8 mouse cellular contexts compared by ENCODE assay signal in the genomic region with DNA sequence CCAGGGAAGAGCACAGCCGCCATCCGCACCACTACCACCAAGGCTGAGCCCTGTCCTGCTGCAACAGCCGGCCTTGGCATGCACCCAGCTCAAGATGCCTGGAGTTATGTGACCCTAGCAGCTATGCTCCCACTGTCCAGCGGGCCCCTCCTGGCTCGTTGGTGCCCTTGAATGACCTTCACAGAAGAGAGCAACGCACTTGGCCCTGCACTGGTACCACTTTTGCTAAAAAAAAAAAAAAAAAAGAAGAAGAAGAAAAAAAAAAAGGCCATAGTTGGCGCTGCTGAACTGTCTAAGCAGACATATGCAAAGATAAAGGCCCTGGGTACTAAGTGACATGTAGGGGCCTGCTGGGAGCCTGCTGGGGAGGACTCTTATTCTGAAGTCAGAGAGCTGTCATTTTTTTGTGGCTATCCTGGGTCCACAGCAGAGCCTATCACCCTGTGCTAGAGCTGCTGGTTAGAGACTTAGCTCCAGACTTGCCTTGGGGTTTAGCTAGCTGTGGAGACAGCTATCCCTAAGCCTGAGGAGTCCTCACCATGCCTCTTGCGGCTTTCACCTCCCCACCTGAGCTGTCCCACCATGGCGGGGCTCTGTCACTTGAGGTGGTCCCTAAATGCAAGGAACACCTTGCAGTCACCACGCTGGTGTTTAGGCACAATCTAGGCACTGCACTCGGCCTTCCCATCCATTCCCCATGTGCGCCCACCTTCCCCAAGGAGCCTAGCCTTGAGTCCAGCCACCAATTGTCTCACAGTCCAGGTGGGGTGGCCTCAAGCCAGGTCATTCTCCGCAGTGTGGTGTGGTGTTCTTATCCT. TPM values are rescaled to one million over a fixed set of nuclear protein-coding genes. Genes with fewer than 3 reads are reported as not detected.
DNase-seq lines count a peak whose midpoint lies in the region; ATAC-seq and TF ChIP-seq lines count a peak whose summit lies in the region.

No protein-coding gene starts in this region.

- H3K9me3 ChIP-seq in forebrain, postnatal 0 days (ENCODE audit: low read length) = no peaks in the 10 kb centered on the region
- no peaks in the 10 kb centered on the region for H3K9me3 ChIP-seq in forebrain, embryonic 14.5 days (replicated peaks; ENCODE audit: control insufficient read depth, low read length)
- no peaks in the 10 kb centered on the region for H3K9me3 ChIP-seq in liver, embryonic 15.5 days (replicated peaks)

- no peaks in the 10 kb centered on the region for H3K36me3 ChIP-seq in forebrain, postnatal 0 days (ENCODE audit: insufficient read depth)
- no peaks in the 10 kb centered on the region for H3K36me3 ChIP-seq in forebrain, embryonic 14.5 days (ENCODE audit: control insufficient read depth, insufficient read depth, low read length)
- 0 out of 2 replicates have a peak, but pooled peaks cover 4% of the 10 kb centered on the region for H3K36me3 ChIP-seq in liver, embryonic 15.5 days (replicated peaks)

- ATAC-seq in forebrain, postnatal 0 days = peak; percentile 56
- ATAC-seq in forebrain, embryonic 14.5 days = no peak
- ATAC-seq in CD4-positive, CD25-positive, alpha-beta regulatory T cell, adult 4 months = peak; percentile 59
- ATAC-seq in inflammation-experienced regulatory T-cells, adult 6 months = peak; percentile 46
- ATAC-seq in liver, embryonic 15.5 days (ENCODE audit: insufficient read depth) = peak; percentile 79

- H3K4me2 ChIP-seq in forebrain, postnatal 0 days (ENCODE audit: low read depth) = no peak overlapping the region
- H3K4me2 ChIP-seq in forebrain, embryonic 14.5 days (ENCODE audit: low read length) = no peak overlapping the region
- peak overlapping the region; percentile 54 for H3K4me2 ChIP-seq in liver, embryonic 15.5 days

- H3K4me3 ChIP-seq in forebrain, postnatal 0 days (ENCODE audit: low read depth, low read length) = no peak overlapping the region
- no peak overlapping the region for H3K4me3 ChIP-seq in forebrain, embryonic 14.5 days (ENCODE audit: low read depth, low read length)
- H3K4me3 ChIP-seq in liver, embryonic 15.5 days (replicated peaks) = peak overlapping the region; percentile 22

- no peak for TF ChIP-seq CTCF in forebrain, postnatal 0 days (IDR thresholded peaks at IDR 0.05; ENCODE audit: low read depth)

- 71% methylated on average over 13 of the region's 13 CpGs for WGBS in forebrain, postnatal 0 days
- 73% methylated on average over 13 of the region's 13 CpGs for WGBS in forebrain, embryonic 14.5 days
- 35% methylated on average over 13 of the region's 13 CpGs for WGBS in liver, embryonic 15.5 days (ENCODE audit: insufficient replicate concordance)

- H3K27me3 ChIP-seq in forebrain, postnatal 0 days (ENCODE audit: insufficient read depth, low read length) = no peaks in the 10 kb centered on the region
- no peaks in the 10 kb centered on the region for H3K27me3 ChIP-seq in forebrain, embryonic 14.5 days (replicated peaks; ENCODE audit: control insufficient read depth, insufficient read depth, low read length)
- no peaks in the 10 kb centered on the region for H3K27me3 ChIP-seq in liver, embryonic 15.5 days

- no peak for DNase-seq in forebrain, postnatal 0 days
- DNase-seq in forebrain, embryonic 14.5 days (ENCODE audit: low spot score) = no peak
- peak; percentile 53 for DNase-seq in c-Kit-positive CD71-positive TER-119-positive erythroid progenitor cells, embryonic 14.5 days (ENCODE audit: low spot score)
- DNase-seq in embryo, embryonic 11 days = no peak
- no peak for DNase-seq in right cerebral cortex, postnatal 25 days

- H3K9ac ChIP-seq in forebrain, postnatal 0 days = no peak overlapping the region
- H3K9ac ChIP-seq in forebrain, embryonic 14.5 days (ENCODE audit: low read length) = no peak overlapping the region
- H3K9ac ChIP-seq in liver, embryonic 15.5 days = peak overlapping the region; percentile 27; the same call in 1 of the 2 replicates

- no peak overlapping the region for H3K27ac ChIP-seq in forebrain, postnatal 0 days (ENCODE audit: low read depth, low read length)
- no peak overlapping the region for H3K27ac ChIP-seq in forebrain, embryonic 14.5 days (ENCODE audit: low read depth, low read length)
- peak overlapping the region; percentile 58 for H3K27ac ChIP-seq in liver, embryonic 15.5 days (replicated peaks)

- no peaks in the 10 kb centered on the region for H3K4me1 ChIP-seq in forebrain, postnatal 0 days (ENCODE audit: insufficient read depth)
- H3K4me1 ChIP-seq in forebrain, embryonic 14.5 days (ENCODE audit: control insufficient read depth, insufficient read depth, low read length) = no peaks in the 10 kb centered on the region
- peaks cover 30% of the 10 kb centered on the region for H3K4me1 ChIP-seq in liver, embryonic 15.5 days (replicated peaks)

RNA-seq across cellular contexts. Expression of a gene that starts 5.4 kb away (rescaled TPM):
- 80.1 and 108 TPM in 2 replicates for total RNA-seq in forebrain, postnatal 0 days (2014; rRNA removed)
- 84.3 and 96.8 TPM in 2 replicates for polyA plus RNA-seq in forebrain, postnatal 0 days (2015; fragmentation: Nextera tagmentation; extraction: Ambion mirVana)
- polyA plus RNA-seq in forebrain, embryonic 14.5 days (2014; fragmentation: Nextera tagmentation; extraction: Ambion mirVana) = 84.4 and 90.2 TPM in 2 replicates
- 10 to 100 TPM; 29.8 to 46.0 TPM for polyA plus RNA-seq in CD4-positive, CD25-positive, alpha-beta regulatory T cell, adult 4 months (2017; shearing (Covaris generic))
- 10 to 100 TPM; 34.8 to 40.5 (median 39.0) TPM for polyA plus RNA-seq in inflammation-experienced regulatory T-cells, adult 6 months (2017; shearing (Covaris generic))
- 35.7 and 38.4 TPM in 2 replicates for polyA plus RNA-seq in liver, embryonic 15.5 days (2015; fragmentation: Nextera tagmentation; extraction: Ambion mirVana)

RNA-seq across cellular contexts. Expression of a gene that starts 12.4 kb away (rescaled TPM):
- 16.9 and 21.6 TPM in 2 replicates for total RNA-seq in forebrain, postnatal 0 days (2014; rRNA removed)
- 16.9 and 27.8 TPM in 2 replicates for polyA plus RNA-seq in forebrain, postnatal 0 days (2015; fragmentation: Nextera tagmentation; extraction: Ambion mirVana)
- polyA plus RNA-seq in forebrain, embryonic 14.5 days (2014; fragmentation: Nextera tagmentation; extraction: Ambion mirVana) = 7.7 and 8.3 TPM in 2 replicates
- polyA plus RNA-seq in CD4-positive, CD25-positive, alpha-beta regulatory T cell, adult 4 months (2017; shearing (Covaris generic)) = 10 to 100 TPM; 41.4 to 52.4 TPM
- 10 to 100 TPM; 41.1 to 46.1 (median 42.2) TPM for polyA plus RNA-seq in inflammation-experienced regulatory T-cells, adult 6 months (2017; shearing (Covaris generic))
- 7.4 and 8.1 TPM in 2 replicates for polyA plus RNA-seq in liver, embryonic 15.5 days (2015; fragmentation: Nextera tagmentation; extraction: Ambion mirVana)

RNA-seq across cellular contexts. Expression of a gene that starts 18.9 kb away (rescaled TPM):
- total RNA-seq in forebrain, postnatal 0 days (2014; rRNA removed) = 62.5 and 72.1 TPM in 2 replicates
- 42.5 and 43.5 TPM in 2 replicates for polyA plus RNA-seq in forebrain, postnatal 0 days (2015; fragmentation: Nextera tagmentation; extraction: Ambion mirVana)
- polyA plus RNA-seq in forebrain, embryonic 14.5 days (2014; fragmentation: Nextera tagmentation; extraction: Ambion mirVana) = 35.2 and 41.1 TPM in 2 replicates
- polyA plus RNA-seq in CD4-positive, CD25-positive, alpha-beta regulatory T cell, adult 4 months (2017; shearing (Covaris generic)) = 1 to 10 TPM; 6.0 to 7.9 TPM
- 1 to 10 TPM; 9.0 to 9.6 (median 9.5) TPM for polyA plus RNA-seq in inflammation-experienced regulatory T-cells, adult 6 months (2017; shearing (Covaris generic))
- 10.1 and 10.6 TPM in 2 replicates for polyA plus RNA-seq in liver, embryonic 15.5 days (2015; fragmentation: Nextera tagmentation; extraction: Ambion mirVana)

RNA-seq across cellular contexts. Expression of a gene that starts 30.7 kb away (rescaled TPM):
- total RNA-seq in forebrain, postnatal 0 days (2014; rRNA removed) = 15.8 and 19.8 TPM in 2 replicates
- 11.3 and 11.8 TPM in 2 replicates for polyA plus RNA-seq in forebrain, postnatal 0 days (2015; fragmentation: Nextera tagmentation; extraction: Ambion mirVana)
- polyA plus RNA-seq in forebrain, embryonic 14.5 days (2014; fragmentation: Nextera tagmentation; extraction: Ambion mirVana) = 9.9 and 11.8 TPM in 2 replicates
- polyA plus RNA-seq in CD4-positive, CD25-positive, alpha-beta regulatory T cell, adult 4 months (2017; shearing (Covaris generic)) = 10 to 100 TPM; 33.2 to 35.2 TPM
- polyA plus RNA-seq in inflammation-experienced regulatory T-cells, adult 6 months (2017; shearing (Covaris generic)) = 10 to 100 TPM; 31.2 to 34.1 (median 33.7) TPM
- polyA plus RNA-seq in liver, embryonic 15.5 days (2015; fragmentation: Nextera tagmentation; extraction: Ambion mirVana) = 44.8 and 50.6 TPM in 2 replicates

RNA-seq across cellular contexts. Expression of a gene that starts 30.7 kb away (rescaled TPM):
- total RNA-seq in forebrain, postnatal 0 days (2014; rRNA removed) = 24.5 and 27.3 TPM in 2 replicates
- polyA plus RNA-seq in forebrain, postnatal 0 days (2015; fragmentation: Nextera tagmentation; extraction: Ambion mirVana) = 93.9 and 109 TPM in 2 replicates
- polyA plus RNA-seq in forebrain, embryonic 14.5 days (2014; fragmentation: Nextera tagmentation; extraction: Ambion mirVana) = 200 and 269 TPM in 2 replicates
- 10 to 100 TPM; 21.6 to 40.2 TPM for polyA plus RNA-seq in CD4-positive, CD25-positive, alpha-beta regulatory T cell, adult 4 months (2017; shearing (Covaris generic))
- polyA plus RNA-seq in inflammation-experienced regulatory T-cells, adult 6 months (2017; shearing (Covaris generic)) = 100 to 1,000 TPM in 1 of 3 experiments, 10 to 100 TPM in 2; 23.3 to 176 (median 34.8) TPM
- 210 and 229 TPM in 2 replicates for polyA plus RNA-seq in liver, embryonic 15.5 days (2015; fragmentation: Nextera tagmentation; extraction: Ambion mirVana)
